Mouse (Mus musculus): Measurements from ENCODE around the gene Gtf2ird2.

DNA sequence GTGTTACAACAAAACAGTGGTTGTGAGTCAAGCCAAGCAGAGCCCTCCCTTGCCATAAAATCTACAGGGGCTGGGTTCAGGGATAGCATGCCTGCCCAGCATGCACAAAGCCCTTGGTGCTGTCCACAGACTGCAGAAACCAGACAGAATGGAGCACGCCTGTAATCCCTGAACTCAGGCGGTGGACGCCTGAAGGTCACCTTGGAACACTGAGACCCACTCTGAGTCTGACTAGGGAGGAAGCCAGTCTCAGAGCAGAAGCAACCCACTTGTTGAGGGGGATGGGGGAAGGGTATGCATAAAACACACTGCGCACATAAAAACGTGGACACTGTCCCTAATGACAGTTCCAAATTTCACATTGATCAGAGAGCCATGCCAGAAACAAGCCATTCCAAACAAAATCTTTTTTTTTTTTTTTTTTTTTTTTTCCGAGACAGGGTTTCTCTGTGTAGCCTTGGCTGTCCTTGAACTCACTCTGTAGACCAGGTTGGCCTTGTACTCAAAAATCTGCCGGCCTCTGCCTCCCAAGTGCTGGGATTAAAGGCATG is 27.8 kb upstream of the Gtf2ird2 start:
- TF ChIP-seq POLR2A (IDR thresholded peaks at IDR 0.05; ENCODE audit: insufficient read depth, low read depth, low read length) (no peak), CTCF (IDR thresholded peaks at IDR 0.05; ENCODE audit: insufficient read depth, low read depth, low read length) (no peak)

Data from olfactory bulb, adult 2 months (tissue).